Mouse (Mus musculus) left cerebral cortex, postnatal 36 days (tissue): ENCODE results near the gene Slc25a34. TPM values are rescaled to one million over a fixed set of nuclear protein-coding genes. Genes with fewer than 3 reads are reported as not detected.
A peak's percentile ranks its signal among the peaks of the same experiment; 100 is the strongest.

Experiments
- DNase-seq, 2 experiments: peaks; one replicate each; pipeline ENCODE4 v3.0.0; 2021 to 2022; ENCODE audit warnings: low spot score in 2 of 2, mixed read lengths in 1 of 2
- intact Hi-C: fragments of 180-260 bp; cut with DNase I; formaldehyde crosslinking; loops from one replicate; pipeline ENCODE4 v1.15.1; 2025
- total RNA-seq, 2 experiments: library from RNA; stranded (reverse); gene quantifications; 2 replicates each; pipeline ENCODE4 v1.2.3; 2021

Slc25a34 gene
- total RNA-seq, 2 experiments from 2014 or later = 3.0 to 4.3 TPM

- intact Hi-C loops = no loop called here
- no peak for DNase-seq
Observed at GRCm38 (mm10) chr4:141621297-141621696, 2.3 kb downstream of the Slc25a34 start.

- DNase-seq = no peak
- intact Hi-C loops = no loop called here
Observed at GRCm38 (mm10) chr4:141619299-141619883, 4.2 kb downstream of the Slc25a34 start.

GRCm38 (mm10) chr4:141618565-141619243, 4.9 kb downstream of the Slc25a34 start, which contains the start of gene Tmem82:
Tmem82 (minus strand) TSS chr4:141618633.
- intact Hi-C loops = no loop called here

GRCm38 (mm10) chr4:141617863-141618564, 5.6 kb downstream of the Slc25a34 start:
- intact Hi-C loops = loop anchor here (2.0 kb wide), 1 partner anchor 231 kb away; no protein-coding TSS in a partner anchor

More at GRCm38 (mm10) chr4:141618565-141619243, 4.9 kb downstream of the Slc25a34 start, which contains the start of gene Tmem82:
- DNase-seq = no peak

GRCm38 (mm10) chr4:141617299-141617698, 6.3 kb downstream of the Slc25a34 start:
- DNase-seq = peak in 1 of 2 experiments; percentile 38
- intact Hi-C loops = loop anchor here (2.0 kb wide), 1 partner anchor 232 kb away; no protein-coding TSS in a partner anchor

More at GRCm38 (mm10) chr4:141617863-141618564, 5.6 kb downstream of the Slc25a34 start:
- DNase-seq = no peak

- intact Hi-C loops = loop anchor here (2.0 kb wide), 1 partner anchor 232 kb away; no protein-coding TSS in a partner anchor
- no peak for DNase-seq
Observed at GRCm38 (mm10) chr4:141616811-141617210, 6.8 kb downstream of the Slc25a34 start.

GRCm38 (mm10) chr4:141614946-141615345, 8.7 kb downstream of the Slc25a34 start:
- DNase-seq = no peak
- intact Hi-C loops = no loop called here

GRCm38 (mm10) chr4:141609538-141609937, 14.1 kb downstream of the Slc25a34 start:
- DNase-seq = no peak
- intact Hi-C loops = no loop called here

- intact Hi-C loops = no loop called here
- DNase-seq = no peak
Observed at GRCm38 (mm10) chr4:141605861-141606260, 17.8 kb downstream of the Slc25a34 start, which contains the start of gene Fblim1. Fblim1 (minus strand) TSS chr4:141606096.

GRCm38 (mm10) chr4:141605421-141605820, 18.2 kb downstream of the Slc25a34 start:
- intact Hi-C loops = no loop called here
- no peak for DNase-seq

- DNase-seq = no peak
- intact Hi-C loops = no loop called here
Observed at GRCm38 (mm10) chr4:141604493-141604892, 19.1 kb downstream of the Slc25a34 start.

GRCm38 (mm10) chr4:141603921-141604320, 19.7 kb downstream of the Slc25a34 start:
- intact Hi-C loops = no loop called here
- no peak for DNase-seq

- DNase-seq = no peak
- intact Hi-C loops = no loop called here
Observed at GRCm38 (mm10) chr4:141602523-141603223, 20.9 kb downstream of the Slc25a34 start.

- intact Hi-C loops = no loop called here
- no peak for DNase-seq
Observed at GRCm38 (mm10) chr4:141601148-141601862, 22.3 kb downstream of the Slc25a34 start.

GRCm38 (mm10) chr4:141600364-141600763, 23.3 kb downstream of the Slc25a34 start:
- DNase-seq = no peak
- intact Hi-C loops = no loop called here

GRCm38 (mm10) chr4:141599251-141600141, 24.1 kb downstream of the Slc25a34 start:
- intact Hi-C loops = no loop called here
- DNase-seq = no peak

- no peak for DNase-seq
- intact Hi-C loops = no loop called here
Observed at GRCm38 (mm10) chr4:141598894-141599250, 24.7 kb downstream of the Slc25a34 start.

GRCm38 (mm10) chr4:141598199-141598893, 25.3 kb downstream of the Slc25a34 start:
- intact Hi-C loops = no loop called here
- DNase-seq = no peak
